Mouse (Mus musculus) ES-E14 (cell line): ENCODE results near the gene Cdh3. TPM values are rescaled to one million over a fixed set of nuclear protein-coding genes. Genes with fewer than 3 reads are reported as not detected.
A peak's percentile ranks its signal among the peaks of the same experiment; 100 is the strongest.

Experiments
- DNase-seq: peaks from one replicate; pipeline ENCODE4 v3.0.0-alpha.2; 2013; ENCODE audit warnings: low read depth, low spot score
- H3K27ac ChIP-seq: 2 replicates; pipeline ENCODE4 v1.5.1; 2012; ENCODE audit warnings: low read depth, mild to moderate bottlenecking, low read length, moderate library complexity, mixed read lengths; ENCODE audit not compliant: poor library complexity, insufficient read depth, severe bottlenecking
- H3K36me3 ChIP-seq: 2 replicates; pipeline ENCODE4 v1.6.1; 2012; ENCODE audit warnings: mild to moderate bottlenecking, low read length, moderate library complexity, mixed read lengths; ENCODE audit not compliant: control insufficient read depth, poor library complexity, insufficient read depth, severe bottlenecking
- H3K4me1 ChIP-seq, 2 experiments: fragments of 150-350 bp in 1 of 2; sonication (generic) in 1 of 2; 2 replicates each; pipeline ENCODE4 v1.6.1; 2012; ENCODE audit warnings: low read length in 2 of 2, mild to moderate bottlenecking in 1 of 2, mixed read lengths in 1 of 2; ENCODE audit not compliant: control insufficient read depth in 2 of 2, insufficient read depth in 2 of 2, poor library complexity in 1 of 2
- H3K4me3 ChIP-seq, 2 experiments: fragments of 150-350 bp in 1 of 2; sonication (generic) in 1 of 2; 2 replicates each; pipeline ENCODE4 v1.5.1; 2012; ENCODE audit warnings: low read length in 2 of 2, low read depth in 1 of 2, mild to moderate bottlenecking in 1 of 2, mixed read lengths in 1 of 2; ENCODE audit not compliant: insufficient read depth in 1 of 2, poor library complexity in 1 of 2, severe bottlenecking in 1 of 2
- H3K9ac ChIP-seq: 2 replicates; pipeline ENCODE4 v1.6.1; 2012; ENCODE audit warnings: low read depth, mild to moderate bottlenecking, low read length, mixed read lengths; ENCODE audit not compliant: poor library complexity, insufficient read depth, severe bottlenecking
- H3K9me3 ChIP-seq: fragments of 150-350 bp; sonication (generic); 2 replicates; pipeline ENCODE4 v1.6.1; 2012; ENCODE audit warnings: low read depth, mild to moderate bottlenecking, low read length; ENCODE audit not compliant: control insufficient read depth, insufficient read depth
- CHD2 ChIP-seq: IDR thresholded peaks from 2 replicates; pipeline ENCODE4 v1.6.1; 2014; ENCODE audit warnings: mild to moderate bottlenecking, low read depth, low read length, inconsistent platforms
- HCFC1 ChIP-seq: IDR thresholded peaks from 2 replicates; pipeline ENCODE4 v1.6.1; 2012; ENCODE audit warnings: low read length, inconsistent platforms, borderline replicate concordance; ENCODE audit not compliant: insufficient read depth
- MAFK ChIP-seq: IDR thresholded peaks from 2 replicates; pipeline ENCODE4 v1.6.1; 2014; ENCODE audit warnings: mild to moderate bottlenecking, low read depth, low read length, inconsistent platforms; ENCODE audit not compliant: insufficient read depth
- ZC3H11A ChIP-seq: IDR thresholded peaks from 2 replicates; pipeline ENCODE4 v1.6.1; 2012; ENCODE audit warnings: low read depth, mild to moderate bottlenecking, inconsistent platforms, low read length, borderline replicate concordance
- ZNF384 ChIP-seq: IDR thresholded peaks from 2 replicates; pipeline ENCODE4 v1.6.1; 2012; ENCODE audit warnings: low read depth, low read length, inconsistent platforms
- in situ Hi-C, 2 experiments: fragments of 600-800 bp; cut with MboI; formaldehyde crosslinking; loops; one replicate each; pipeline ENCODE4 v1.15.1; 2025; ENCODE audit warnings: low sequenced_read_pairs in 2 of 2, inconsistent platforms in 1 of 2; ENCODE audit not compliant: unreplicated experiment in 2 of 2
- total RNA-seq: library from RNA; depleted of rRNA; stranded (reverse); fragments of 300-350 nt; gene quantifications from 2 replicates; pipeline ENCODE4 v1.2.3, GENCODE M21; 2012

The Cdh3 gene
- total RNA-seq, 1 experiment = 16.8 TPM

DNA sequence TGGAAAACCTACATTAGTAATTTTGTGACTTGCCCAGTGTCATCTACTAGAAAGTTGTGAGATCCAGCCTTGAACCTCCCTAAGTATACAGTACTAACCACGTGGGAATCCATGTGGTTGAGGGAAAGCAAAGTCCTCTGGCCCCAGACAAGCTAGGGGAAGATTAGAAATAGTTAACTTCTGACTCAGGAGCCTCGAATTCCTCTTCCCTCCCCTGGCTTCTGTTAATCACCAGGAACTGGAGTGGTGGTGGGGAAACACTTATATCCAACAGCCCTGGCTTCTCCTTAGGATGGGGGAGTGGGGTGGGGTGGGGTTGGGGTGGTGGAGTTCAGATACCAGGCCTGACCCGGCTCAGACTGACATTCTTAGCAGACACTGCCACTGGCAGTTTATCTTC, 8.1 kb downstream of the Cdh3 start:
- Histone ChIP-seq H3K27ac (no peak overlapping the region), H3K9ac (no peak overlapping the region), H3K36me3 (peaks cover 7% of the 10 kb centered on the region; the same call in 1 of the 2 replicates), H3K4me1 (peaks cover 14 to 17% of the 10 kb centered on the region in 2 experiments), H3K9me3 (no peaks in the 10 kb centered on the region), H3K4me3 (no peak overlapping the region)
- TF ChIP-seq ZNF384 (no peak), ZC3H11A (no peak), MAFK (no peak), HCFC1 (no peak)
- no peak for DNase-seq
- in situ Hi-C loops = no loop called here

GRCm38 (mm10) chr8:106520578-106520977, 9.9 kb downstream of the Cdh3 start:
- Histone ChIP-seq H3K27ac (no peak overlapping the region), H3K4me1 (peaks cover 12 to 17% of the 10 kb centered on the region in 2 experiments), H3K9ac (no peak overlapping the region), H3K4me3 (no peak overlapping the region), H3K36me3 (peaks cover 10% of the 10 kb centered on the region; the same call in 1 of the 2 replicates), H3K9me3 (no peaks in the 10 kb centered on the region)
- no peak for TF ChIP-seq CHD2
- TF ChIP-seq HCFC1 = no peak
- no peak for TF ChIP-seq ZC3H11A
- no peak for TF ChIP-seq MAFK
- no peak for TF ChIP-seq ZNF384
- in situ Hi-C loops = no loop called here
- DNase-seq = no peak

DNA sequence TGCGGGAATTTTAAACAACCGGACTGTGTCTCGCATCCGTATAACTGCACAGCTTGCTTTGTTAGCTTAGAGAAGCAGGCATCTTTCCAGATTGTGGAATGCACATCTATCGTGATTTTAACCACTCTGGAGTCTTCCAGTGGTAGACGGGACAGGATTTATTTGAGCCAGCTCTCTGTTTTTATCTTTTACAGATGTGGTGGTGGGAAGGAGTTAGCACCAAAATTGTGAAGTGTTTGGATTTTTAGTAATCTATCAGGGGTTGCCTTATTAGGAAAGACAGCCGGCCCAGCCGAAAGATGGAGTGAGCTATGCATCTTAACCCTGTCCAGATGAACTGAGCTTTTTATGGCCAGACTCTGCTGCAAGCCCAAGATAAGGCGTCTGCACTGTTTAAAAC, 11.2 kb downstream of the Cdh3 start:
- Histone ChIP-seq H3K9ac (no peak overlapping the region), H3K9me3 (no peaks in the 10 kb centered on the region), H3K36me3 (peaks cover 8% of the 10 kb centered on the region; the same call in 1 of the 2 replicates), H3K27ac (no peak overlapping the region), H3K4me3 (no peak overlapping the region), H3K4me1 (peaks cover 5 to 17% of the 10 kb centered on the region in 2 experiments)
- in situ Hi-C loops = no loop called here
- DNase-seq = no peak
- no peak for TF ChIP-seq ZNF384
- no peak for TF ChIP-seq HCFC1
- TF ChIP-seq ZC3H11A = no peak
- no peak for TF ChIP-seq CHD2
- TF ChIP-seq MAFK = no peak

GRCm38 (mm10) chr8:106526725-106527124, 16.0 kb downstream of the Cdh3 start:
- TF ChIP-seq CHD2 = no peak
- no peak for TF ChIP-seq ZC3H11A
- no peak for TF ChIP-seq ZNF384
- no peak for TF ChIP-seq MAFK
- no peak for TF ChIP-seq HCFC1
- DNase-seq = no peak
- Histone ChIP-seq H3K9me3 (no peaks in the 10 kb centered on the region), H3K27ac (peak overlapping the region; percentile 52; the same call in 1 of the 2 replicates), H3K4me1 (peaks cover 0 to 12% of the 10 kb centered on the region in 2 experiments; a peak in 2 of 4 replicates), H3K4me3 (no peak overlapping the region), H3K36me3 (peaks cover 10% of the 10 kb centered on the region; the same call in 1 of the 2 replicates), H3K9ac (no peak overlapping the region)
- in situ Hi-C loops = loop anchor here (5.0 to 25.0 kb wide), 2 partner anchors 94 to 114 kb away; partner anchors contain the start of gene Zfp90 (in 1 of the 2)
